Mouse (Mus musculus) bone marrow, adult 2 months (tissue): Measurements from ENCODE around the gene Hils1. TPM values are rescaled to one million over a fixed set of nuclear protein-coding genes. Genes with fewer than 3 reads are reported as not detected.

ENCODE experiments used
- H3K27ac ChIP-seq: fragments of 200-500 bp; 2 replicates; pipeline ENCODE4 v1.5.1; 2012; ENCODE audit warnings: low read depth, mild to moderate bottlenecking, control low read depth, inconsistent platforms, low read length; ENCODE audit not compliant: control insufficient read depth, poor library complexity, insufficient read depth
- H3K4me1 ChIP-seq: fragments of 200-500 bp; 2 replicates; pipeline ENCODE4 v1.6.1; 2011; ENCODE audit warnings: low read length; ENCODE audit not compliant: control insufficient read depth, insufficient read depth
- H3K4me3 ChIP-seq: fragments of 200-500 bp; replicated peaks from 2 replicates; pipeline ENCODE3; 2011; ENCODE audit warnings: mild to moderate bottlenecking, low read depth, low read length, control low read depth; ENCODE audit not compliant: control insufficient read depth
- CTCF ChIP-seq: fragments of 200-500 bp; IDR thresholded peaks from 2 replicates; pipeline ENCODE4 v1.5.1; 2011; ENCODE audit warnings: low read length, control low read depth; ENCODE audit not compliant: control insufficient read depth, insufficient read depth
- POLR2A ChIP-seq: fragments of 200-500 bp; IDR thresholded peaks from 2 replicates; pipeline ENCODE4 v1.6.1; 2011; ENCODE audit warnings: low read depth, mild to moderate bottlenecking, control low read depth, low read length, borderline replicate concordance; ENCODE audit not compliant: control insufficient read depth
- WGBS: fragments of 180-500 bp; shearing (Covaris S2); methylation state at CpG from one replicate; pipeline ENCODE4 v1.1.7; 2018; 5-methylcytosine and 5-hydroxymethylcytosine counted together
- polyA plus RNA-seq: library from polyadenylated mRNA; stranded (reverse); fragments of >200 nt; gene quantifications from 2 replicates; pipeline ENCODE4 v1.2.4, GENCODE M21; 2011; ENCODE audit warnings: low replicate concordance; ENCODE audit not compliant: missing spikeins, insufficient read depth, insufficient read length

The Hils1 gene
- polyA plus RNA-seq, 1 experiment = not detected

DNA sequence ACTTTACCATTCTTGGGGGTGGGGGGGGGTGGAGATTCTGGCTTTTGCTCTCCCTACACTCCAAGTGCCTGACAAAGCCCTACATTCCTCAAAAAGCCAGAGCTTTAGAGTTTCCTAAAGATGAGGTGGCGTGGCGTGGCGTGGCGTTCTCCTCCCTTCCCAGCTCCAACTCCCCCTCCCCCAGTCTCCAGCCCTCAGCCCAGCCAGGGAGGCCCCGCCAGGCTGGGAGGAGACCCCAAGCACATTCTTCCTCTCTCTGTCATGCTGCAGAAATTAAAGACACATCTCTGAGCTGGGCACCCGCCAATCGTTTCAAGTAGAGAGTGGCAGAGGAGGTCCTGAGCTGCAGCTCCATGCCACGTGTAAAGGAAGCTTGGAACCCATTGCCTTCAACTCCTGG is 33.8 kb upstream of the Hils1 start:
- TF ChIP-seq CTCF (no peak), POLR2A (no peak)
- WGBS = 41% methylated on average over 8 of the region's 8 CpGs
- Histone ChIP-seq H3K4me3 (no peak overlapping the region), H3K4me1 (no peaks in the 10 kb centered on the region; the same call in 1 of the 2 replicates), H3K27ac (no peak overlapping the region)

DNA sequence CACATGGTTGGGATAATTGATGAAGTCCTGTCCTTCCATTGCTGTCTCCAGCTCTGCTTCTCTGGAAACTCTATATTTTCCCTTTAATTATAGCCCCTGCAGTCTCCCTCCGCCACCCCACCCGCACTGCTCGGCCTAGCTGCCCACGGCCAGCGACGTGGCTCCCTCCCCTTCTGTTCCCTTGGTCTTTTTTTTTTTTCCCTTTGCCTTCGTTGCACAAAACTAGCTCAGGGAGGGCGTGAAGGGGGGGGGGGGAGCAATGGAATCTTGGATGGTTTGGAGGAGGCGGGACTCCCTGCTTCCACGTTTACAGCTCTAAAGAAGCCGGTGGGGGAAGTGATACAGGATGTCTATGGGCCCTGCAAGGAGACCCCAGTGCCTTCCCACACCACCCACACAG is 32.9 kb upstream of the Hils1 start:
- no peaks in the 10 kb centered on the region; the same call in 1 of the 2 replicates for H3K4me1 ChIP-seq
- H3K4me3 ChIP-seq = no peak overlapping the region
- H3K27ac ChIP-seq = no peak overlapping the region
- WGBS = 63% methylated on average over 11 of the region's 11 CpGs
- TF ChIP-seq POLR2A = no peak
- no peak for TF ChIP-seq CTCF

DNA sequence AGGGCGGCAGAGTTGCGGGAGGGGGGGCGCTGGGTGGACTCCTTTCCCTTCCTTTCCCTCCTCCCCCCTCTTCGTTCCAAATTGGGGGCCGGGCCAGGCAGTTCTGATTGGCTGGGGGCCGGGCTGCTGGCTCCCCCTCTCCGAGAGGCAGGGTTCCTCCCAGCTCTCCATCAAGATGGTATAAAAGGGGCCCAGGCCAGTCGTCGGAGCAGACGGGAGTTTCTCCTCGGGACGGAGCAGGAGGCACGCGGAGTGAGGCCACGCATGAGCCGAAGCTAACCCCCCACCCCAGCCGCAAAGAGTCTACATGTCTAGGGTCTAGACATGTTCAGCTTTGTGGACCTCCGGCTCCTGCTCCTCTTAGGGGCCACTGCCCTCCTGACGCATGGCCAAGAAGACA is 31.3 kb upstream of the Hils1 start, which contains the start of gene Col1a1:
TSS of gene Col1a1 (plus strand) at position 180 of the 400 bp plus-strand sequence.
- TF ChIP-seq POLR2A (0 out of 2 replicates have a peak, but pooled peaks have one; percentile 15), CTCF (no peak)
- Histone ChIP-seq H3K4me3 (no peak within 1 kb of the TSS), H3K4me1 (no peaks in the 10 kb centered on the region; the same call in 1 of the 2 replicates), H3K27ac (no peak within 1 kb of the TSS)
- WGBS = 41% methylated on average over 19 of the region's 19 CpGs

DNA sequence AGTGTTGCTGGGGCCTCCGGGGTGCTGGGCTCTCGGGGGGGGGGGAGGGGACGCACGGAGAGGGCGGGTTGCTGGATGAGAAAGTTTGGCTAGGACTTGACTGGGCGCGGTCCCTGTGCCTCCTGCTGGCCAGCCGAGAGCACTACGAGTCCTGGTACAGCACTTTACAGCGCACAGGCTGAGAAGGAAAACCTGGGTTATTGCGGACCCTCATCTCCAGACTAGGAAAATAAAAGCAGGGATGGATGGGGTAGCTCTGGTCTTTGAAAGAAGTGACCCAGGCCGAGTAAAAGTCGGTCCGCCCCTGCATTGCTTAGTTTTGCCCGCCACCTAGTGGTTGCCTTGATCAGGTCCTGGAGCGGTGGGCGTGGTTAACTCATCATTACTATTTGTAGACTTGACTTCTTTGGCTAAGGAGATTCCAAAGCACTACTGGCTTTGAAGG is 30.5 kb upstream of the Hils1 start:
- peak; percentile 85 for TF ChIP-seq CTCF
- no peak for TF ChIP-seq POLR2A
- WGBS = under 1% methylated on average over 17 of the region's 17 CpGs
- Histone ChIP-seq H3K4me1 (no peaks in the 10 kb centered on the region; the same call in 1 of the 2 replicates), H3K4me3 (no peak overlapping the region), H3K27ac (no peak overlapping the region)

DNA sequence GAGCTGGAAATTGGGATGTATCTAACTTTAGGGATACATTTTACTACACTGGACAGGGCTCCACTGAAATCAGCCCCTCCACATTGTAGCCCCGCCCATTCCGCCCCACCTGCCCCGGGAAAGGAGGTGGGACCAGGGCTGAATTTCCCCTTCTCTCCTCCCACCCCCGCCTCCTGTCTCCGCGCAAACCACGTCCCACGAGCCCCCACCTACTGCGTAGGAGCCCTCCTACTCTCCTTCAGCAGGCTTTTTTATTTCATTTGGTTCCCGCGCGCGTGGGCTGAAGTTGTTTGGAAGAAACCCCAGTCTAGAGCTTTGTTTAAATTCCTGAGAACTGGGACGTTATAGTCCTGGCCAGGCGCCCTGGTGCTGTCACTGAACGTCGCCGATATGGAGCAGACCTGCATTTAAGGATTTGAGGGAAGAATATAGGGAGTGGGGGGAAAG is 30.0 kb upstream of the Hils1 start:
- WGBS = 1% methylated on average over 18 of the region's 18 CpGs
- H3K4me1 ChIP-seq = no peaks in the 10 kb centered on the region; the same call in 1 of the 2 replicates
- TF ChIP-seq CTCF = no peak
- TF ChIP-seq POLR2A = no peak
- H3K27ac ChIP-seq = no peak overlapping the region
- no peak overlapping the region for H3K4me3 ChIP-seq

DNA sequence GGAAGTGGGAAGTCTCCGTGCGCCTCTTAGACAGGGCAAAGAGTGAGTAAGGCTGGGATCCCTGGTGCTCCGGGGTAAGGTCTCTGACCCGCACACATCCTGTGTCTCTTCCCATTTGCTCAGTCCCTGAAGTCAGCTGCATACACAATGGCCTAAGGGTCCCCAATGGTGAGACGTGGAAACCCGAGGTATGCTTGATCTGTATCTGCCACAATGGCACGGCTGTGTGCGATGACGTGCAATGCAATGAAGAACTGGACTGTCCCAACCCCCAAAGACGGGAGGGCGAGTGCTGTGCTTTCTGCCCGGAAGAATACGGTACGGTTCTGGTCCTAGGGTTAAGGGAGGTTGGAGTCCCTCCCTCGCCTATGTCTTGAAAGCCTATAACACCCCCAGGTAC is 29.6 kb upstream of the Hils1 start:
- 3% methylated on average over 15 of the region's 15 CpGs for WGBS
- H3K4me3 ChIP-seq = no peak overlapping the region
- no peak overlapping the region for H3K27ac ChIP-seq
- no peak for TF ChIP-seq POLR2A
- TF ChIP-seq CTCF = no peak; the same call in 1 of the 2 replicates
- H3K4me1 ChIP-seq = no peaks in the 10 kb centered on the region; the same call in 1 of the 2 replicates

DNA sequence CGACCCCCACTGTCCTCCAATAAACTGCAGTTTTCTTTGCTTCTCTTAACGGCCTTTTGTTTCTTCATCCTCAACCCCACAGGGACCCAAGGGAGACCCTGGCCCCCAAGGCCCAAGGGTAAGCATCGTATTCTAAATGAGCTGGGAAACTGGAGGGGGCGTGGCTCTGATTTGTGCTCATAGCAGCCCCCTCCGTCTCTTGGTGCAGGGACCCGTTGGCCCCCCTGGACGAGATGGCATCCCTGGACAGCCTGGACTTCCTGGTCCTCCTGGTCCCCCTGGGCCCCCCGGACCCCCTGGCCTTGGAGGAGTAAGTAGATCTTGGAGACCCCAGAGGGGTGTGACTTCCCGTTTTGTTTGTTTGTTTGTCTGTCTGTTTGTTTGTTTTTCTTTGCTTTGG is 29.1 kb upstream of the Hils1 start:
- 19% methylated on average over 9 of the region's 9 CpGs for WGBS
- H3K27ac ChIP-seq = no peak overlapping the region
- H3K4me3 ChIP-seq = no peak overlapping the region
- TF ChIP-seq POLR2A (no peak), CTCF (no peak)
- H3K4me1 ChIP-seq = no peaks in the 10 kb centered on the region; the same call in 1 of the 2 replicates

DNA sequence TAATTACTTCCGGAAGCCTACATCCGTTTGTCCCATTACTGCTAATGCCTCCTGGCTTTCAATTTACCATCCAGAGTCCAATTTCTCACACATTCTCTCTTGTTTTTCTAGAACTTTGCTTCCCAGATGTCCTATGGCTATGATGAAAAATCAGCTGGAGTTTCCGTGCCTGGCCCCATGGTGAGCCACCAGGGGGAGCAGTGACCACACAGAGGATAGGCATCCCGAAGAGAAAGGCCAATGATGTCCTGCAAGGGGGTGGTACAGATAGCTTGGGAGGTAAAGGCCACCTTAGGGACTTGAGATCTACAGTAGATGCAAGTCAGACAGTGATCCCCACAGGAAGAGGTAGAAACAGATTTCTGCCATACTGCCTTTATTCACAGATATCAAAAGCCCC is 28.1 kb upstream of the Hils1 start:
- peak; percentile 92 for TF ChIP-seq CTCF
- no peak for TF ChIP-seq POLR2A
- WGBS = 19% methylated on average over 4 of the region's 4 CpGs
- no peak overlapping the region for H3K27ac ChIP-seq
- no peaks in the 10 kb centered on the region; the same call in 1 of the 2 replicates for H3K4me1 ChIP-seq
- H3K4me3 ChIP-seq = no peak overlapping the region
